Mouse (Mus musculus): ENCODE data around the gene Utp14b. TPM values are rescaled to one million over a fixed set of nuclear protein-coding genes. Genes with fewer than 3 reads are reported as not detected.

The Utp14b gene
- total and polyA plus RNA-seq, 3 experiments, result 1.1 to 23.0 (median 21.8) TPM

- Histone ChIP-seq H3K27me3 (ENCODE audit: insufficient read depth, low read length) (peaks cover 10% of the 10 kb centered on the region), H3K36me3 (replicated peaks) (no peaks in the 10 kb centered on the region), H3K4me1 (ENCODE audit: insufficient read depth, low read depth, low read length) (no peaks in the 10 kb centered on the region), H3K4me3 (ENCODE audit: low read depth, low read length) (no peak overlapping the region), H3K9me3 (replicated peaks) (no peaks in the 10 kb centered on the region)
- ATAC-seq (ENCODE audit: extremely low read depth, insufficient number of reproducible peaks, low FRiP score, poor library complexity, severe bottlenecking), result no peak
- TF ChIP-seq GATA2 (IDR thresholded peaks at IDR 0.05; ENCODE audit: borderline replicate concordance, low read depth, low read length) (no peak), CTCF (IDR thresholded peaks at IDR 0.05; ENCODE audit: low read depth, low read length) (no peak)
- DNase-seq (ENCODE audit: low spot score), result no peak
Observed at GRCm38 (mm10) chr1:78640871-78641270, 17.0 kb upstream of the Utp14b start.

- H3K4me3 ChIP-seq (ENCODE audit: low read depth, low read length), result no peak overlapping the region
- no peaks in the 10 kb centered on the region for H3K36me3 ChIP-seq (replicated peaks)
- H3K9me3 ChIP-seq (replicated peaks), result no peaks in the 10 kb centered on the region
- DNase-seq (ENCODE audit: low spot score) (no peak), ATAC-seq (ENCODE audit: extremely low read depth, insufficient number of reproducible peaks, low FRiP score, poor library complexity, severe bottlenecking) (no peak)
- TF ChIP-seq GATA1 (IDR thresholded peaks at IDR 0.05; ENCODE audit: borderline replicate concordance, low read length), result no peak
- TF ChIP-seq TAL1 (conservative IDR thresholded peaks at IDR 0.05; ENCODE audit: low read depth, low read length), result no peak
- TF ChIP-seq CTCF (IDR thresholded peaks at IDR 0.05; ENCODE audit: low read depth, low read length), result no peak
- TF ChIP-seq POLR2AphosphoS5 (IDR thresholded peaks at IDR 0.05; ENCODE audit: insufficient replicate concordance, low read depth, low read length), result no peak
- TF ChIP-seq GATA2 (IDR thresholded peaks at IDR 0.05; ENCODE audit: borderline replicate concordance, low read depth, low read length), result no peak
- H3K27me3 ChIP-seq (ENCODE audit: insufficient read depth, low read length), result peaks cover 10% of the 10 kb centered on the region
- no peaks in the 10 kb centered on the region for H3K4me1 ChIP-seq (ENCODE audit: insufficient read depth, low read depth, low read length)
Observed at GRCm38 (mm10) chr1:78641791-78642190, 16.0 kb upstream of the Utp14b start.

GRCm38 (mm10) chr1:78642197-78642596, 15.6 kb upstream of the Utp14b start:
- no peak for TF ChIP-seq GATA1 (IDR thresholded peaks at IDR 0.05; ENCODE audit: borderline replicate concordance, low read length)
- ATAC-seq (ENCODE audit: extremely low read depth, insufficient number of reproducible peaks, low FRiP score, poor library complexity, severe bottlenecking), result no peak
- Histone ChIP-seq H3K4me1 (ENCODE audit: insufficient read depth, low read depth, low read length) (no peaks in the 10 kb centered on the region), H3K9me3 (replicated peaks) (no peaks in the 10 kb centered on the region), H3K36me3 (replicated peaks) (no peaks in the 10 kb centered on the region), H3K27me3 (ENCODE audit: insufficient read depth, low read length) (peaks cover 10% of the 10 kb centered on the region), H3K4me3 (ENCODE audit: low read depth, low read length) (no peak overlapping the region)
- no peak for DNase-seq (ENCODE audit: low spot score)

GRCm38 (mm10) chr1:78647317-78647885, 10.4 kb upstream of the Utp14b start:
- no peak overlapping the region for H3K4me3 ChIP-seq (ENCODE audit: low read depth, low read length)
- TF ChIP-seq GATA1 (IDR thresholded peaks at IDR 0.05; ENCODE audit: borderline replicate concordance, low read length), result no peak
- TF ChIP-seq TAL1 (conservative IDR thresholded peaks at IDR 0.05; ENCODE audit: low read depth, low read length), result no peak
- TF ChIP-seq CTCF (IDR thresholded peaks at IDR 0.05; ENCODE audit: low read depth, low read length), result no peak
- TF ChIP-seq GATA2 (IDR thresholded peaks at IDR 0.05; ENCODE audit: borderline replicate concordance, low read depth, low read length), result no peak
- no peak for TF ChIP-seq POLR2AphosphoS5 (IDR thresholded peaks at IDR 0.05; ENCODE audit: insufficient replicate concordance, low read depth, low read length)
- H3K4me1 ChIP-seq (ENCODE audit: insufficient read depth, low read depth, low read length), result no peaks in the 10 kb centered on the region
- no peak for ATAC-seq (ENCODE audit: extremely low read depth, insufficient number of reproducible peaks, low FRiP score, poor library complexity, severe bottlenecking)
- DNase-seq (ENCODE audit: low spot score), result no peak
- peaks cover 17% of the 10 kb centered on the region for H3K27me3 ChIP-seq (ENCODE audit: insufficient read depth, low read length)
- no peaks in the 10 kb centered on the region for H3K36me3 ChIP-seq (replicated peaks)
- H3K9me3 ChIP-seq (replicated peaks), result no peaks in the 10 kb centered on the region

DNA sequence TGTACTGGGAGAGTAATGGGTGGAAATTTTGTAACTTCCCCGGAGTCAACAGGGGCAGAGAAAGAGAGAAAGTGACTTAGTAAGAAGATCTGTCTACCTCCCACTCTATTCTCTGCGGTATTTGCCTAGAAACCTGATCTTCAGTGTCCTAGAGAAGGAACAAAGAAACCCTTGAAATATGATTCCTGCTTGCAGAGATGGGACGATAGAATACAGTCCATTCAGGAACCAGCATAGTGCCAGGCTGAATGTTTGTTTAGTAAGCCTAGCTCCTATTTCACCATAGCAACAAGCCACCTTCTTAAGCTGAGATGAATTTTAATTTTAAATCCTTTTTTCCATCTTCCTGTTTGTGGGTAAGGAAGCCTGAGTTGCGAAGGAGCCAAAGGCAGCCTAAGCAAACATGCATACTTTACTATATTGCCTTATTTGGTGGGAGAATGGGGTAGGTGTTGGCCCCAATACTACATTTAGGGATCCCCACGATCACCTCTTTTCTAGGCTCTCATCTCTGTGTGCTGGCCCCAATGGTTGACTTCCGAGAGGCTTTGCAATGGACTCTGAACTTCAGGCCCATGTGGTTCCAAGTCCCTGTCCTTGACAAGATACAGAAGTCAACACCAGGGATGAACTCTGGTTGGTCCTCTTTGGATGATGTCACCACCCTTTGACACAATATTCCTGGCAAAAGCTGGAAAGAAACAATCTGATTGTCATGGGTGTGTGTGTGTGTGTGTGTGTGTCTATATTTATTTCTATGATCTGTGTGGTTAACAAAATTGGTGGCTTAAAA, 8.4 kb upstream of the Utp14b start:
- no peak for DNase-seq (ENCODE audit: low spot score)
- no peak for ATAC-seq (ENCODE audit: extremely low read depth, insufficient number of reproducible peaks, low FRiP score, poor library complexity, severe bottlenecking)
- H3K27me3 ChIP-seq (ENCODE audit: insufficient read depth, low read length), result peaks cover 17% of the 10 kb centered on the region
- H3K4me1 ChIP-seq (ENCODE audit: insufficient read depth, low read depth, low read length), result no peaks in the 10 kb centered on the region
- H3K4me3 ChIP-seq (ENCODE audit: low read depth, low read length), result no peak overlapping the region
- no peaks in the 10 kb centered on the region for H3K9me3 ChIP-seq (replicated peaks)
- TF ChIP-seq GATA2 (IDR thresholded peaks at IDR 0.05; ENCODE audit: borderline replicate concordance, low read depth, low read length) (no peak), CTCF (IDR thresholded peaks at IDR 0.05; ENCODE audit: low read depth, low read length) (no peak), GATA1 (IDR thresholded peaks at IDR 0.05; ENCODE audit: borderline replicate concordance, low read length) (no peak), POLR2AphosphoS5 (IDR thresholded peaks at IDR 0.05; ENCODE audit: insufficient replicate concordance, low read depth, low read length) (no peak), TAL1 (conservative IDR thresholded peaks at IDR 0.05; ENCODE audit: low read depth, low read length) (no peak)
- no peaks in the 10 kb centered on the region for H3K36me3 ChIP-seq (replicated peaks)

GRCm38 (mm10) chr1:78656472-78656871, 1.4 kb upstream of the Utp14b start:
- ATAC-seq (ENCODE audit: extremely low read depth, insufficient number of reproducible peaks, low FRiP score, poor library complexity, severe bottlenecking) (no peak), DNase-seq (ENCODE audit: low spot score) (no peak)
- Histone ChIP-seq H3K4me1 (ENCODE audit: insufficient read depth, low read depth, low read length) (peaks cover 33% of the 10 kb centered on the region), H3K4me3 (ENCODE audit: low read depth, low read length) (no peak overlapping the region), H3K27me3 (ENCODE audit: insufficient read depth, low read length) (peaks cover 3% of the 10 kb centered on the region; the same call in 1 of the 2 replicates), H3K36me3 (replicated peaks) (peaks cover 9% of the 10 kb centered on the region), H3K9me3 (replicated peaks) (no peaks in the 10 kb centered on the region)
- TF ChIP-seq CTCF (IDR thresholded peaks at IDR 0.05; ENCODE audit: low read depth, low read length) (no peak), GATA1 (IDR thresholded peaks at IDR 0.05; ENCODE audit: borderline replicate concordance, low read length) (no peak), POLR2AphosphoS5 (IDR thresholded peaks at IDR 0.05; ENCODE audit: insufficient replicate concordance, low read depth, low read length) (no peak), TAL1 (conservative IDR thresholded peaks at IDR 0.05; ENCODE audit: low read depth, low read length) (no peak), GATA2 (IDR thresholded peaks at IDR 0.05; ENCODE audit: borderline replicate concordance, low read depth, low read length) (no peak)

All from G1E (cell line).